Mouse (Mus musculus) layer of hippocampus, postnatal 36 days (tissue): Measurements from ENCODE around the gene Kcnv2. TPM values are rescaled to one million over a fixed set of nuclear protein-coding genes. Genes with fewer than 3 reads are reported as not detected.
A peak's percentile ranks its signal among the peaks of the same experiment; 100 is the strongest.

Experiments used
- DNase-seq, 2 experiments: peaks; one replicate each; pipeline ENCODE4 v3.0.0; 2022
- total RNA-seq, 2 experiments: library from RNA; stranded (reverse); gene quantifications; 2 replicates each; pipeline ENCODE4 v1.2.3; 2021

Gene Kcnv2
- total RNA-seq: under 1 TPM in 1 of 2 experiments, not detected in 1; 0.07 TPM

- DNase-seq: no peak
Observed at GRCm38 (mm10) chr19:27322281-27322680, at the start of gene Kcnv2. Kcnv2 (plus strand) TSS chr19:27322588.

GRCm38 (mm10) chr19:27273385-27273784 lies 49.0 kb upstream of the Kcnv2 start:
- DNase-seq: no peak

GRCm38 (mm10) chr19:27274382-27274781 lies 48.0 kb upstream of the Kcnv2 start:
- DNase-seq: no peak

- DNase-seq: no peak
Observed at GRCm38 (mm10) chr19:27279174-27279573, 43.2 kb upstream of the Kcnv2 start.

- no peak for DNase-seq
Observed at GRCm38 (mm10) chr19:27310039-27310438, 12.3 kb upstream of the Kcnv2 start.

GRCm38 (mm10) chr19:27311311-27311710 lies 11.1 kb upstream of the Kcnv2 start:
- no peak for DNase-seq

- DNase-seq: no peak
Observed at GRCm38 (mm10) chr19:27312266-27313079, 9.9 kb upstream of the Kcnv2 start.

- DNase-seq: no peak
Observed at GRCm38 (mm10) chr19:27313080-27313413, 9.3 kb upstream of the Kcnv2 start.

GRCm38 (mm10) chr19:27316313-27317258 lies 5.8 kb upstream of the Kcnv2 start:
- no peak for DNase-seq

- DNase-seq: no peak
Observed at GRCm38 (mm10) chr19:27317337-27317736, 5.1 kb upstream of the Kcnv2 start.

- no peak for DNase-seq
Observed at GRCm38 (mm10) chr19:27322911-27323627, 681 bp downstream of the Kcnv2 start.

GRCm38 (mm10) chr19:27325558-27325957 lies 3.2 kb downstream of the Kcnv2 start:
- no peak for DNase-seq

- no peak for DNase-seq
Observed at GRCm38 (mm10) chr19:27327569-27327968, 5.2 kb downstream of the Kcnv2 start.

GRCm38 (mm10) chr19:27328166-27328565 lies 5.8 kb downstream of the Kcnv2 start:
- no peak for DNase-seq

- DNase-seq: no peak
Observed at GRCm38 (mm10) chr19:27328644-27329043, 6.3 kb downstream of the Kcnv2 start.

GRCm38 (mm10) chr19:27332207-27332794 lies 9.9 kb downstream of the Kcnv2 start:
- DNase-seq: no peak

GRCm38 (mm10) chr19:27336126-27336917 lies 13.9 kb downstream of the Kcnv2 start:
- no peak for DNase-seq

GRCm38 (mm10) chr19:27346501-27346900 lies 24.1 kb downstream of the Kcnv2 start:
- no peak for DNase-seq

- peak in 1 of 2 experiments; percentile 11 for DNase-seq
Observed at GRCm38 (mm10) chr19:27351700-27352099, 29.3 kb downstream of the Kcnv2 start.

- no peak for DNase-seq
Observed at GRCm38 (mm10) chr19:27360381-27360780, 38.0 kb downstream of the Kcnv2 start.

GRCm38 (mm10) chr19:27363891-27364290 lies 41.5 kb downstream of the Kcnv2 start:
- no peak for DNase-seq
